Mouse (Mus musculus) large intestine, adult 2 months (tissue): Measurements from ENCODE around the gene Aimp1. TPM values are rescaled to one million over a fixed set of nuclear protein-coding genes. Genes with fewer than 3 reads are reported as not detected.

Experiments
- DNase-seq: peaks from one replicate; pipeline ENCODE4 v3.0.0-alpha.2; 2012; ENCODE audit warnings: low read depth, low spot score
- WGBS: fragments of 180-500 bp; shearing (Covaris S2); methylation state at CpG from one replicate; pipeline ENCODE4 v1.1.7; 2018; 5-methylcytosine and 5-hydroxymethylcytosine counted together
- polyA plus RNA-seq: library from polyadenylated mRNA; depleted of rRNA; stranded (reverse); fragments of >200 nt; gene quantifications from 2 replicates; pipeline ENCODE4 v1.2.3, GENCODE M21; 2012; rRNA removed

The Aimp1 gene
- 14.5 and 18.0 TPM in 2 replicates for polyA plus RNA-seq

DNA sequence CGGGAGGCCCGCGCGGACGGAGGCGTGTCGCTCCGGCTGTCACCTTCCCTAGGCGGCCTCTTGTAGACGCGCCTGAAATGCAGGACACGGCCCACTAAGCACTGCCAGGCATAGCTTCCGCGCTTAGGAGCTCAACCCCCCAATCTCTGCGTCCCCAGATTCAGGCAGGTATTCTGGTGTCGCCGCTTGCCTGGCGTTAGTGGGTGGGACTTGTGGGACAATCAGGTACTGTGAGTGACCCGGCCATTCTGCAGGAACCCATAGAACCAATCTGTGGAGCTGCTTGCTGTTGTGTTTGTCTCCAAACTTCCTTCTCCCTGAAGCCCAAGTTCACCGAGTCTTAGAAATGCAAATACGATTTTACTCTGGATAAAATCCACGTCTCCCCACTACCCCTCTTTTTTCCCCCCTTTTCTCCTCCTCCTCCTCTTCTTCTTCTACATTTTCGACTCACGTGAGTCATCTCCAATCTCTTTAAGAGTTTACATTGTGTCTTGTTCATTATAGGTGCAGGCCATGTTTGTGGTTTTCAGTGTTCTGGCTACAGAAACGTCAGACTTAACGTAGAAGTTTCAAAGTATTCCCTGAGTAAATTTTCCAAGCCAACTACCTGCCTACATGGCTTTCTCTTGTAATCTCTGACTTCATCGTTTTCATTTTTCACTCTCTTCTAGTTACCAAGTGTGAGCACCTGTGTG is at the start of gene Aimp1:
Aimp1 (minus strand) TSS at position 140 of the 698 bp plus-strand sequence.
- DNase-seq: no peak
- under 1% methylated on average over 27 of the region's 27 CpGs for WGBS

- 85% methylated on average over 3 of the region's 3 CpGs for WGBS
- no peak for DNase-seq
Observed at GRCm38 (mm10) chr3:132724326-132724725, 40.2 kb upstream of the Aimp1 start.

DNA sequence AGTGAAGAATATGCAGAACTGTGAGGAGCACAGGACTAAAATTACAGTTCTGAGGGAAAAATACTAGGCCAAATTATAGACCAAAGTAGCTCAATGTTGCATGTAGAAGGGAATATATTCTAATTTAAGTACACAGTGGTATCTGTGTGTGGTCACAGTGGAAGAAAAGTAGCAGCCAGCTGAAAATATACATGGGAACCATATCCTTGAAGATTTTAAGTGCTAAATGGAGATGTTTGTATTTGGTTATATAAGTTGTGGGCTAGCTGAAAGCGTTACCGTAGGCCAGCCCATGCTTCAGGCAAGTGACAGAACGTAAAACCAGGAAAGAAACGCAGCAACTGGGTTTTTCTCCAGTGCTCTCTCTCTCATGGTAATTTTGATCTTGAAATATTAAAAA is 33.1 kb upstream of the Aimp1 start:
- no peak for DNase-seq

DNA sequence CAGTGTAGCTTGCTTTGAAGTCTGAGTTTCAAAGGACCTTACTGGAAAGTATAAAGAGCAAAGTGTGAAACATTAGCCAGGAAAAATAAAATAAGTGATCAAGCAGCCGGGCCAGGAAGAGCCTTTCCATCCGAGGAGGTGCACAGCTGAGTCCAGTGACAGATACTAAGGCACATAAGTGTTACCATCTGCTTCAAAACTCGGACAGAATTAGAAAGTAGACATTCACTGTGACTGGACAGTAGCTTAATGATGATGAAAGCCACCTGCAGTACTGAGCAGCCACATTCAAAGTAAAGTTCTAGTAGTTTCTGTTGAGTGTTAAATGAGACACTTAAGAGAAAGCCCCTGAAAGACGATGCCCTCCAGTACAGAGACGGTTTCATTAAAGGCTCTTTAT is 29.7 kb upstream of the Aimp1 start:
- no peak for DNase-seq
- 70% methylated on average over 5 of the region's 5 CpGs for WGBS

More for the DNA sequence above, 33.1 kb upstream of the Aimp1 start:
- WGBS: 97% methylated on average over 4 of the region's 4 CpGs

DNA sequence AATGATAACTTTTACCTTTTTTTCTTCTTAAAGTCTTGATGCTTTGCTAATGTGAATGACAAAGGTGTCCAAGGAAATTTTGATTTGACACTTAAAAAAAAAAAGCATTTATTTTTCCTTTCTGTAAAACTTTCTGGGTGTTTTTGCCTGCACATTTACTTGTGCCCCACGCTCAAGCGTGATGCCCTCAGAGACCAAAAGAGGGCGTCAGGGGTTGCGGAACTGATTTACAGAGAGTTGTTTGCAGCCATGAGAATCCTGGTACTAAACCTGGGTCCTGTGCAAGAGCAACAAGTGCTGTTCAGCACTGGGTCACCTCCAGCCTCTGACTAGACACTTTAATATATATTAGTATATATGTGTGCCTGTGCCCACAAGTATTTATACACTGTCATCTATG is 22.8 kb upstream of the Aimp1 start:
- DNase-seq: no peak
- WGBS: 90% methylated on average over 4 of the region's 4 CpGs

DNA sequence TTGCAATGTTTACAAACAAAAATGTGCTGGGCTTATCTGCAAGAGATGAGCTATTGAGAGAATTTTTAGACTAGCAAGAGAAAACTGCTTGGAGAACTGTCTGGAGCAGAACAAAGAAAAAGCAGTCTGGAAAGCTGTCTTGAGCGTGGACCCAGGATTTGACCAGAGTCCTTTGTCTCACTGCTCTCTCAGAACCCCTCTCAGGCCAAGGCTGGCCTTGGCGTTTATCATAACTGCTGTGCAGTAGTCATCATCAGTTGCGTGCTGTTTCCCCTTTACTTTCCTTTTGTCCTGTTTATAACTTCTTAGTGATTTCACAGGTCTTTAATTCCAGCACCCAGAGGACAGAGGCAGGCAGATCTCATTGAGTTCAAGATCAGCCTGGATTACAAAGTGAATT is 20.0 kb upstream of the Aimp1 start:
- 85% methylated on average over 3 of the region's 3 CpGs for WGBS
- no peak for DNase-seq

GRCm38 (mm10) chr3:132701368-132701767 is 17.2 kb upstream of the Aimp1 start:
- DNase-seq: no peak
- WGBS: 74% methylated on average over 3 of the region's 3 CpGs

- WGBS: under 1% methylated on average over 42 of the region's 42 CpGs
- peak; percentile 45 for DNase-seq
Observed at GRCm38 (mm10) chr3:132683447-132684230, 531 bp downstream of the Aimp1 start, which contains the start of gene Tbck. Tbck (plus strand) TSS chr3:132684144.

DNA sequence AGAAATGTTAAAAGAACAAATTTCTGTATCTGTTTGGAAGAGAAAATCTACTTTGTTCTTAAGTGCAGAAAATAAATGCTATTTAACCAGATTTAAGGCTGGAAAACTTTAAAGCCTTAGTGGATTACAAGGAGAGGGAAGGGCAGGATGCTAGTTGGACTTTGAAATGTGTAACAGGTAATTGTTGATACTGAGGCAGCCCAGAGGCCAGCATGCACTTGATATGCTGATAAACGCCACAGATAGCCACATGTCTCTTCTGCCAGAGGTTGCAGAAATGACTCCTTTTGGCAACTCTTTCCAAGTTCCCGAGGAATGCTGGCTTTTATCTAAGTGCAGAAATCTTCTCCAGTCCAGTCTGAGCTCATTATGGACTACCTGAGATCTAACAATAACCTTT is 6.7 kb downstream of the Aimp1 start:
- 58% methylated on average over 2 of the region's 2 CpGs for WGBS
- DNase-seq: no peak

DNA sequence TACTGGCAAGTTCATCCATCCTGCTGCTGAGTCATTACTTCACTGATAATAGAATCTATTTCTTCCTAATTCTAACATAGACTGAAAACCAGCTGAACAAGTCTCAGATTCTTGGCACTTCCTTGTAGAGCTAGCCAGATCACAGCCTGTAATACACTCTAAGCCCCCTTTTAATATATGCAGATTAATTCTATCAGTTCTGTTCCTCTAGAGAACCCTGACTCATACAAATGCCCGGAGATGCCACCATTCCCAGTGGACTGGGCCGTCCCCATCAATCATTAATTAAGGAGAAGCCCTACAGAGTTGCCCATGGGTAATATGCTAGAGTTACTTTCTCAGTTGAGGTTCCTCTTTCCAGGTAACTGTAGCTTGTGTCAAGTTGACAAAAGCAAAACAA is 28.2 kb downstream of the Aimp1 start:
- 80% methylated on average over 2 of the region's 2 CpGs for WGBS
- DNase-seq: no peak

DNA sequence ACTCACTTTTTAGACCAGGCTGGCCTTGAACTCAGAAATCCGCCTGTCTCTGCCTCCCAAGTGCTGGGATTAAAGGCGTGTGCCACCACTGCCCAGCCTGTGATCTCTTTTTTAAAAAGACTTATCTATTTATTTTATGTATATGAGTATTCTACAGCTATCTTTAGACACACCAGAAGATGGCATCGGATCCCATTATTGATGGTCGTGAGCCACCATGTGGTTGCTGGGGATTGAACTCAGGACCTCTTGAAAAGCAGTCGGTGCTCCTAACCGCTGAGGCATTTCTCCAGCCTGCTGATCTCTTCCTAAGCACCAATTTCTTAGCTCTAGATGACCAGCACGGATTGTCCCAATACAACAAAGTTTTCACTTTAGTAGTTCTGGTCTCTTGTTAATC is 30.2 kb downstream of the Aimp1 start:
- 90% methylated on average over 7 of the region's 7 CpGs for WGBS
- no peak for DNase-seq

GRCm38 (mm10) chr3:132651776-132652175 is 32.4 kb downstream of the Aimp1 start:
- DNase-seq: no peak

DNA sequence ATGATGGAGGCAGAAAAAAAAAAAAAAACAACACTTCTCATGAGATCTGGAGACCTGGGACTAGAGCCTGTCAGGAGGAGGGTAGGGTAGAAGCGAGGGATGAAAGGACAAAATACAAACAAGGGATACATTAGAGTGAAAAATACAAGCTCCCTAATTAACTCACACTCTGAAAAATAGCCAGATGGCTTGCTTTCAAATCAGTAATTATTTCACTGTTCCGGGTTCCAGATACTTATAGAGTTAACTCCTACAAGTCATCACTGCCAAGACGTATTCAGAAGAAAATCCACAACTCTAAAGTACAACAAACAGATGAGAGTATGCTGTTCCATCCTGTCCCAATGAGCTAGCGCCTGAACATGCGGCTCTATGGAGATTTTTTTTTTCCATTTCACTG is 34.0 kb downstream of the Aimp1 start:
- WGBS: 76% methylated on average over 5 of the region's 5 CpGs
- DNase-seq: no peak

More at GRCm38 (mm10) chr3:132651776-132652175, 32.4 kb downstream of the Aimp1 start:
- WGBS: 57% methylated on average over 3 of the region's 3 CpGs

GRCm38 (mm10) chr3:132649368-132649767 is 34.8 kb downstream of the Aimp1 start:
- DNase-seq: no peak
- 85% methylated on average over 7 of the region's 7 CpGs for WGBS

- DNase-seq: no peak
- 9% methylated on average over 1 of the region's 1 CpGs for WGBS
Observed at GRCm38 (mm10) chr3:132646814-132647213, 37.4 kb downstream of the Aimp1 start.

DNA sequence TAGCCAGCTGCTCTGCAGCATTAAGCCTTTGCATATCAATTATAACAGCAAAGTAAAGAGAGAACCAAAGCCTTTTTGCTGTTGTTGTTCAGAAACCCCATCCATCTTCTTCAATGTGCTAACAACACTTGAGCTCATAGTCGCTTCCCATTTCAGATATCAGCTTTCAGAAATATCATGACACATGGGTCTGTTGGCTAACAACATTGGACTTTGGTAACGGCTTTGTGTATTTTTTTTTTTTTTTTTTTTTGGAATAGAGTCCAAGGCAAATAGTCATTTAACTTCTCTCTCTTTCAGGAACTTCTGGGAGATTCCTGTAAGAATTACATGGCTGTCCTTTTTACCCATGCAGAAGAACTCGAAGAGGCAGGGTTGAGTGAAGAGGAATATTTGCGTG is 40.1 kb downstream of the Aimp1 start:
- WGBS: 56% methylated on average over 4 of the region's 4 CpGs
- no peak for DNase-seq

DNA sequence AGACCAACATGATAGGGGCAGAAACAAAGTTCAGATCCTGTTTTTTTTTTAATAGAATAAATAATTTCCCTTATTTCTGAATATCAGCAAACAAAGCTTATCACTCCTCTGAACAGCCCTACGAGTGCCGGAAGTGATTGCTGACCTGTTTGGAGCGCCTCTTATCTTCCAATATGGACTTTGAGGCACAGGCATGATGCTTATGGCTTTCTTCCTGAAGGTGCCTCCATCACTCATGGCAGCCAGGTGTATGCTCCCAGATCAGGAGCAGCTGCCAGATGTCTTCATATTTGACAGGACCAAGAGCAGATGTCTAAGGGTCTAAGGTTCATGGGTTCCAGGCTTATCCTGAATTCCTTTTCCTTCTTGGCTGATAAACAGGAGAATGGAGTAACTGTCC is 47.1 kb downstream of the Aimp1 start:
- WGBS: 84% methylated on average over 3 of the region's 3 CpGs
- no peak for DNase-seq

DNA sequence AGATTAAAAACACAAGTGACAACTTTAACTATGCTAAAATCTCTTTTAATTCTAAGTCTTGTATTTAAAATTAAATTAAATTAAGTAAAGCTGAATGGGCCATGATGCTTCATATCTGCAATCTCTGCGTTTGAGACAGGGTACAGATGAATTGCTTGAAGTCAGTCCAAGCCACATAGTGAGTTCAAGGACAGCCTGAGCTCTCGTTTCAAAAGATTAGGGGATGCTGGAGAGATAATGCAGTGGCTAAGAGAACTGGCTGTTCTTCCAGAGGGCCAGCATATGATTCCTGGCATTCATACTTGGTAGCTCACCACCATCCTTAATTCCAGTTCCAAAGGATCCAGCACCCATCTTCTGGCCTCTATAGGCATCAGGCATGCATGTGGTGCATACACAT is 50.9 kb downstream of the Aimp1 start:
- no peak for DNase-seq
- 52% methylated on average over 2 of the region's 2 CpGs for WGBS

DNA sequence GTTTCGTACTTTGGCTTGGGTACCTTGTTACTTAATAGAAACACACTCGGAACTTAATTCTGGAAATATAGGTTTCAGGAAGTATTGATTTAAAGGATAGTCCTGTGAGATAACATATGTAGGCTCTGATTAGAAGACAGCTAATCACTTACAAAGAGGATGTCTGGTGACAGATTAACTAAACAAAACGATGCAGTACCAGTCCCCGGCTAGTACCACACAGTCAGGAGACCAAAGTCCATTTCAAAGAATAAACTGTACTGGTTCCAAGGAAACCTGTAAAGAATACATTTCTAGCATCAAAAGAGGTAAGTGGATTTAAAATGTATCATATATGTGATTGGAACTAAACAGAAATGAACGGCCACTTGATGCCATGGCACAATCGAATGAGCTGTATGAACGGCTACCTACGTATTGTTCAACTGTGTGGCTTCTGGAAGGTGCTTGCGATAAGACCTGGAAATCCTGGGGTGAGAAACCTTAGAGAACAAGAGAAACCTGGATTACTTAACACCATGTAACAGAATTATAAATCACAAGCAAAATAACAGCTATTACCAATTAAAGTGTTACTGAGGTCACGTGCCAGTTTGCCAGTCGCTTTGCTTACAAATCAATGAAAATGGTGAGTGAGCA is 54.5 kb downstream of the Aimp1 start, which contains the start of gene Gimd1:
Gimd1 (plus strand) TSS at position 220 of the 639 bp plus-strand sequence.
- WGBS: 67% methylated on average over 11 of the region's 11 CpGs
- DNase-seq: no peak

GRCm38 (mm10) chr3:132628741-132629140 is 55.4 kb downstream of the Aimp1 start:
- WGBS: 34% methylated on average over 8 of the region's 8 CpGs
- no peak for DNase-seq
